Mouse (Mus musculus): ENCODE data around the gene Adamts17.

- TF ChIP-seq POLR2A (IDR thresholded peaks at IDR 0.05; ENCODE audit: low read depth, low read length) (no peak), CTCF (IDR thresholded peaks at IDR 0.05; ENCODE audit: extremely low read depth, insufficient read length, insufficient replicate concordance, low read depth, low read length) (no peak)
These were observed 33.7 kb downstream of the Adamts17 start for GRCm38 (mm10) chr7:66873235-66873634.
